Mouse (Mus musculus) mouse embryonic stem cell (cell line): Measurements from ENCODE around the gene Cxxc4.
"Not testable (repeated sequence)": the region's sequence is repeated elsewhere in the genome, so short reads cannot be mapped to it uniquely, and the experiment has no call there.

Experiments
- in situ Hi-C, 2 experiments: fragments of 300-500 bp; cut with MboI; formaldehyde crosslinking; loops; 1 replicate in 1 of 2; 3 replicates in 1 of 2; pipeline ENCODE4 v1.14.3; 2019 to 2020; ENCODE audit warnings: low sequenced_read_pairs in 2 of 2, low pct_unique_long_range_greater_than_20kb in 1 of 2, mixed read lengths in 1 of 2; ENCODE audit not compliant: unreplicated experiment in 1 of 2

Gene Cxxc4

DNA sequence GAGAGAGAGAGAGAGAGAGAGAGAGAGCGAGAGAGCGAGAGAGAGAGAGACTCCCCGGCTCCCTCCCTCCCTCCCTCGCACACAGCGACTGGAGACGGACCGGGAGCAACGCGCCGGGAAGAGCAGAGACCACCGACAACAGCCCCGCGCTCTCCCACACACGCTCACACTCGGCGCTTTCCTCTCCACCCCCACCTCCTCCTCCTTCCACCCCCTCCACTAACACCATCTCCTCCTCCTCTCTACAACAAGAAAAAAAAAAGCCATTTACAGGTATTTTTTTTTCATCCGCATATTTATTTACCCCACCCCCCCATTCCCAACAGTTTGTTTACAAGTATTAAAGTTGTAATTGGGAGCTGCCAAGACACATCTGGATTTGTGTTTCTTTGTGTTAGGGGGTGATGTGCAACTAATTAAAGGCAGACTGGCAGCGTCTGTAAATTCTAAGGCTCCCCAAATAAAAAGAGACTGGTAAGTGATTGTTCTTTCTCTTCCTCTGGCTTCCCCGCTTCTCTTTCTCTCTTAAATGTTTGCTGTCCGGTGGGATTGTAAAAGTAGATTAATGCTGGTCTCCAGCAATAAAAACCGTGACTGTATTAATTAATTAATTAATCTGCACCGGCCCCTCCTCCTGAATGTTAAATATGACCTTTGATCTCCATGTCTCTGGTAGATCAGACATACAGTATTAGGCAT is at the start of gene Cxxc4:
TSS of gene Cxxc4 (plus strand) at position 71 of the 699 bp plus-strand sequence.
- in situ Hi-C loops, result no loop called here

DNA sequence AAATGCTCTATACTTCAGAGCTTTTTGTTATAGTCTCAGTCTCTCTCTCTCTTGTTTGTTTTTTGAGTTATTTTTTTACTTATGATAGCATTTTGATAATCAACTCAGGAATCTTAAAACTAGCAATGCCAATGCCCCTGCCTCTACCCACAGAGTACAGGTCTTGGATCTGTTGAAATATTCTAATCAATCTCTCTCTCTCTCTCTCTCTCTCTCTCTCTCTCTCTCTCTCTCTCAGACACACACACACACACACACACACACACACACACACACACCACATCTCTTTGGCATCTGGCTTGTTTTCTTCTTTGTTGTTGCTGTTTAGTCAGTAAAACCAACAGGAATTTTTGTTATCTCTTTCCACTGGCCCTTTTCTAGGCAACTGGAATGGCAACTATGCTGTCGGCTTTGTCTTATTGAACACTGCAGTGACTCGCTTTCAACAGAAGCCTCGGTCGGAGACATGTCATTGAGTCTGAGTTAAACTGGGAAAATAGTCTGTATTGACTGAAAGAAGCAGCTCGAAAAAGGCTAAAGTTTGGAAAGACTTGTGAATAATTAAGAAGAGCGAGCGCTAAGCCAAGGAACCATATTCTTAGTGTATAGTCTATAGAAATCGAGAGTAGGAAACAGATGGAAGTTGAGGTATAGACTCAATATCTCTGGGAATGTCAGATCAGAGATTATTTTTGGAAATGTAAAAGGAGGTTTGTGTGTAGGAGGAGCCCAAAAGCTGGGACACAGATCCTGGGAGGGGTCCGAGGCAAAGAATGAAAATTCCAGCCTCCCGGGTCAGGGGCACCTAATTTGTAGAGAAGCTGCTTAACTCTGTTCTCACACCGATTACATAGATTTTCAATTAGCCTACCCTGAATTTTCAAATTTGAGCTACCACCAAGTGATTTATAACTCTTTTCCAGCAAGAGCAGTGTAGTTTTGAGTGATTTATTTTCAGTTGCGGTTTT is 47.0 kb upstream of the Cxxc4 start:
- in situ Hi-C loops, result no loop called here

DNA sequence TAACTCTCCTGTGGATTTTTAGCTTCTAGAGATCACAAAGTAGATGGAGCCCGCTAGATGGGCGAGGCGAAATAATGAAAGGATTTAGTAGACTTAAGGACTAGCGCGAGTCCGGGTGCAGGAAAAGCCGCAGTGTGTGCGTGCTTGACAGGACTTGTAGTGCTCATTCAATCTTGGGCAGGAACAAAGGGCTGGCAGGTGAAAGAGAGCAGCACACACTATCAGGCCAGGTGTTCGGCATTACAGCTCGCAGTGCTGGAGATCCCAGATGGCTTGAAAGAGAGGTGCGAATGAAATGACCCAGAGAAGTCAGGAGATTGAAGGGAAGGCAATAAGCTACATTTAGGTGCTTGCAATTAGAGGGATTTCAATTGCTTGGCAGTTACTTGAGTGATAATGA is 46.2 kb upstream of the Cxxc4 start:
- in situ Hi-C loops, result no loop called here

DNA sequence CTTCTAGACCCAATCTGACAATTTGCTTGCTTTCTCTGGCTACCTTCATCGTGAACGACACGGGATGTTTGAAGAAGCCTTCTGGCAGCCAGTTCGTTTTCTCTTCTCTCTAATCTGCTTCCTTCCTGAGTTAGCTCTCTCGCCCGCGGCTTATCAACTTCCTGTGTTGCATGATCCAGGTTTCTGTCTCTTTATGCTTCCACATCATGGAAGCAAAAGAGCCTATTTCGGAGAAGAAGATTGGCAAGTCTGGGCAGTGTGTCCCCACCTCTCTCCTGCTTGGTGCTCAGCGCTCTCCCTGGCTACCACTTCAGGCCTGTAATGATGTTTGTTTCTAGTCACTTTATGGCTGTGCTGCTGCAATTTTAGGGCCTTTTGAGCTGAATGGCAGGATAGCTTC is 36.4 kb upstream of the Cxxc4 start:
- in situ Hi-C loops, result no loop called here

DNA sequence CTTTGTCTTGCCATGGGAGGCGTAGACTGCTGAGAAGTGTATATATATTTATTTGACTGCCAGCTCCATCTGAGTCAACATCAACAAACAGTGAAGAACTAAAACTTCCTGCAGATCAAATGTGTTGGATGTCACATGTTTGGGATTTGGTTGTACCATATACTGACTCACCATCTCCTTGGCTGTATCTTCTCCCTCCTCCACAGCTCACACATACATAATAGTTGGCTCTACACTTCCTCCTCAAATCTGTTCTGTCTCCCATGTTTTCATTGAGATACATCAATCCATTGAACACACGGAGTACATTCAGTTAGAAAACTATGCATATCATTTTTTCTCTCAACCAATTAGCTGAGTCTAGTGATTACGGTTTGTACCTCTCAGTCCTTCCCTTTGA is 29.7 kb upstream of the Cxxc4 start:
- in situ Hi-C loops, result no loop called here

DNA sequence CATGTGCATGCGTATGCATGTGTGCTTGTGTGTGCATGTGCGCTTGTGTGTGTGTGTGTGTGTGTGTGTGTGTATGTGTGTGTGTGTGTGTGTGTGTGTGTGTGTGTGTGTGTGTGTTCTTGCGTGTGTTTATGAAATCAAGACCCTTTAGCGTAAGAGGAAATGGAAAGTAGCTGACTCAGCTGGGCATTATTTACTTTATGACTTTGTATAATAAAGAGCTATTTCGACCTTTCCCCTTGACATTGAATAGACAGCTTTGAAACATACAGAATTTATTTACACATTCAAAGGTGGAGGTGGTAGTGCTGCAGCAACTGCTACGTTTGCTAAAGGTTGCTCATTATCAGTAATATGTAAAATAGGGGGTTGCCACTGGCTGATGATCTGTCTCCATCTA is 25.3 kb upstream of the Cxxc4 start:
- in situ Hi-C loops, result no loop called here

DNA sequence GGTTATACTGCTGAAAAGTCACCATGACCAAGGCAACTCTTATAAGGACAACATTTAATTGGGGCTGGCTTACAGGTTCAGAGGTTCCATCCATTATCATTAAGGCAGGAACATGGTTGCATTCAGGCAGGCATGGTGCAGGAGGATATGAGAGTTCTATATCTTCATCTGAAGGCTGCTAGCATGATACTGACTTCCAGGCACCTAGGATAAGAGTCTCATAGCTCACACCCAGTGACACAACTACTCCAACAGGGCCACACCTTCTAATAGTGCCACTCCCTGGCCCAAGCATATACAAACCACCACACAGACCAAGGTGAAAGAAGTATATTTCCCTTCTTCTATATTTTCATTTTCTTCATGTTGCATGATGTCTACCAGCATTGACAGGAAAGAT is 16.4 kb upstream of the Cxxc4 start:
- in situ Hi-C loops, result not testable (repeated sequence)

DNA sequence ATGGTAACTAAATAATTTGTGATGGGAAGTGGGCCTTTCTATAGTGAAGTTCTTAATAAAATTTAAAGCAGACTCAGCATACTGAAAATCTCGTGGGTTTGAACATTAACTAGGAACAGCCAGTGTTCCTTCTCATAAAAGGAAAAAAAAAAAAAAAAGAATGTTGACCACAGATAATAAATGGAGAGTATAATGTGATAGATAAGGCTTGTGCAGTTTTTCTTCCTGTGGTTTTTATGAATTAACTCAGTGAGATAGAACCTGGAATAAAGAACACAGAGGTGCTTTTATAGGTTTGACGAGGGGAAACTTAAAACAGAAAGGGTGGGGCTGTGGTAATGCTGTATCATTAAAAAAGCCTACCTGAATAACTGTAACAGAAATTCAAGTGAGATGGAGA is 15.3 kb upstream of the Cxxc4 start:
- in situ Hi-C loops, result no loop called here

DNA sequence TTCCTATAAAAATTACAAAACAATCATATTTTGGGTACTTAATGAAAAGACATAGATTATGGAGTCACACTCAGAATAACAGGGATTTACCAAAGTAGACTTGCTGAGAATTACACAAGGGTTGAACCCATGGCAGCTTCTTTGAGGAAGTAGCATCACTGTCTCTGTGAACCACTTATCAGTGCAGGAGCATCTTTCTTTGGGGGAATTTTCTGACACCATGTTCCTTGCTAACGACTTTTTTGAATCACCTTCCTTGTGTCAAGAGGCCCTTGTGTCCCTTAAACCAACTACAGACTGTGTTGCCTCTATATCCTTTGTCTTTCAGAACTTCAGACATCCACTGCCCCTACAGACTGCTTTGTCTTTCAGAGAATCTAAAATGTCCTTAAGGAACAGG is 13.7 kb upstream of the Cxxc4 start:
- in situ Hi-C loops, result no loop called here

DNA sequence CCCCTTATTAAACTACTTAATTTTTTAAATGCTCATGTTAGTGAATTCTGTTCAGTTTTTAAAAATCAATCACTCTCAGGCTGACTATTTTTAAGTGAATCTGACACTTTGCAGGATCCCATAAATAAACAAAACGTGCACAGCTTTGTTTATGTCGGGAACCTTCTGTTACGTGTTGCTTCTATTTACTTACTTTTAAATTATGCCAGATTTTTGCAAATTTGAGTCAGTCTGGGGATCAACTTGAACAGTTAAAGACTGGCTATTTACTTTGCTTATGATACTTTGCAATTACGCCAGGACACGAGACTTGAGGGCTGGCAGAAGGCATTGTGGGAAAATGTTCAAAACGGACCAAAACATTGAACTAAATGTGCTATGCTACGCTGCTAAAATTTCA is 12.3 kb upstream of the Cxxc4 start:
- in situ Hi-C loops, result no loop called here

DNA sequence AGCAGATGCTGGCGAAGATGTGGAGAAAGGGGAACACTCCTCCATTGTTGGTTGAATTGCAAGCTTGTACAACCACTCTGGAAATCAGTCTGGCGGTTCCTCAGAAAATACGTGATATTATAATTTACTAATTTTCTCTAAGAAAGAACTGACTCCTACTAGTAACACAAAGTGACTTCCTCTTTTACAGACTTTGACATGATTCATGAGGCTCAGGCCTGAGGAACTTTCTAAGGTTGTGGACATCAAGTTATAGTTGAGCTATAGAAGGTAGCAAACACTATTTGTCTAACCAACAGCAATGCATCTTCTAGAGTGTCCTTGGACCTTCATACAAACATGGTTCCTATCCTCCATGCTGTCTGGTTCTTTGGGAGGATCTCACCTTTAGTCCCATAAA is 10.4 kb upstream of the Cxxc4 start:
- in situ Hi-C loops, result no loop called here

DNA sequence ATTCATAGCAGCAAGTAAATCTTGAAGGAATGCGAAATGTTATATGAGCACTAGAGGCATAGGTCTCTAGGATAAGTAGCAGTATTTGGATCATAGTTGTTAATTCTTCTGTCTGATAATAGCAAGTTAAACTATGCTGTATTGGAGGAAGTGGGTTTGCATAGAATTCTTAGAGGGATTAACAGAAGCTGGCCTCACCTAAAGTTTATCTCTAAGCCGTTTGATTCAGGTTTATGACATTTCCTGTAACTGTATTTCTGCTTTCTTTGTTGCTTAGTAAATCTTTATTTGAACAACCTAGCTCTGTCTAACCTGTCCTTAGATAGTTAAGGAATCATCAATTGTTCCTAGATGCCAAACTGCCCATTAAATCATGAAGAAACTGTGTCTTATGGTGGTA is 3.5 kb upstream of the Cxxc4 start:
- in situ Hi-C loops, result no loop called here

DNA sequence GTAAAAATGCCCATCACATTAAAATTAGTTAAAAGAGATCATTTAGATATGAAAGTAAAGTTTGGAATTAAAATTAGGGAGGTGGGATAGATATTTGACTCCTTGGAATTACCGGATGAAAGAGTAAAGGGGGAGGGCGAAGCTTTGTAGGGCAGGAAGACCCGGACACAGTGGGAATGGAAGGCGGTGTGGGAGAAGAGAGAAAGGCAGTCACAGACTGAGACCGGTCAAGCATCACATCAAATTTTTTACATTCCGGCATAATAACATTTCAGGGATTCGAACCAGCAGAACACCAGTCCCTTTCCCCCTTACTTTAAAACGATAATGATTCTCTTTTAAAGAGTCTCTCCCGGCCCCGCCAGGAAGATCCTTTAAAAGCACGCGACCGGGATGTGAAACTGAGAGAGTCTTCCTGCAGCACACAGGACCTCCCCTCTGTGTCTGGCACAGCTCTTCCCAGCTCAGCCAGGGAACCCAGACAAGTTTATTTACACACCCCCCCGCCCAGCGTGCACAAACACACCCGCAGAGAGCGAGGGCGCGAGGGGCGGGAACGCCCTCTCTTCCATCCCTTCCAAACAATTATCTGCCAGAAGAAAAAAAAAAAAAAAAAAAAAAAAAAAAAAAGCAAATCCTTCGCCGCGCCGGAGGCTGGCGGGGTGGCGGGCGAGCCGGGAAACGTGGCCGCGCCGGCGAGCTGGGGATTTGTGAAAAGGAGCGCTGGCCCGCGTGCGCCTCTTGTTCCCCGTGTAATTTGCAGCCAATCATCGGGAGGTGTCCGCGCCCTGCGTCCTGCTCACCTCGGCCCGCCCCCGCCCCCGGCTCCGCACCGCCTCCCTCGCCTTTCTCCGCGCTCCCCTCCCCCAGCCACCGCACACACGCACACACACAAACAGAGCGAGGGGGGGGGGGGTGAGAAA is 532 bp upstream of the Cxxc4 start:
- in situ Hi-C loops, result no loop called here

DNA sequence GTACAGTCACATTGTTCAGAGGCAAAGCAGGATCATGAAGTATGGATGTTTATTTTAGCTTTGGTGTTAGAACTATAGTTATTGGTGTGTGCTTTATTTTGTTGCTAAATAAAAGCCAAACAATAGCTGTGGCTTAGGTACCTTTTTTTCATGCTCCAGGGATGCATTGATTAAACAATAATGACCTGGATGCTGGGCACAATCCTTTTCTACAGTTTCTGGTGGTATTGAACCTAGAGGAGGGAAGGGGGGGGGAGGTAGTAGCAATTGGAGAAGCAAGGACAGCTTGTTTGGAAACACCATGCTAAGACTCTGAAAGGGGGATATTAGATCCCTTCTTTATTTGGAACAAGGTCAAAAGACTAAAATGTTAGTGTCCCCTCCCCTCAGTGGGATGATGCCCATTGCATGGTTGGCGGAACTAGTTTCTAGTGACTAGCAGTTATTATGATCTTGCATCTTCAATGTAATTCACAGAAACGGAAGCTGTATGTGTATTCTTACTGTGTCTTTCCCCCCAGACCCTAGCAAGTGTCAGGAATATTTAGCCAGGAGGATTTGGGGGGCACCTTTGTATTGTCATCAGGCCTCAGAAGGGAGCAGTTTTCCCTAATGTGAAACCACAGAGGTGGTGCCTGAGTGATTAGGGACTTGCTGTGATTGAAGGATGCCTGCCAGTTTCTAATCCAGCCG is 975 bp downstream of the Cxxc4 start:
- in situ Hi-C loops, result no loop called here

DNA sequence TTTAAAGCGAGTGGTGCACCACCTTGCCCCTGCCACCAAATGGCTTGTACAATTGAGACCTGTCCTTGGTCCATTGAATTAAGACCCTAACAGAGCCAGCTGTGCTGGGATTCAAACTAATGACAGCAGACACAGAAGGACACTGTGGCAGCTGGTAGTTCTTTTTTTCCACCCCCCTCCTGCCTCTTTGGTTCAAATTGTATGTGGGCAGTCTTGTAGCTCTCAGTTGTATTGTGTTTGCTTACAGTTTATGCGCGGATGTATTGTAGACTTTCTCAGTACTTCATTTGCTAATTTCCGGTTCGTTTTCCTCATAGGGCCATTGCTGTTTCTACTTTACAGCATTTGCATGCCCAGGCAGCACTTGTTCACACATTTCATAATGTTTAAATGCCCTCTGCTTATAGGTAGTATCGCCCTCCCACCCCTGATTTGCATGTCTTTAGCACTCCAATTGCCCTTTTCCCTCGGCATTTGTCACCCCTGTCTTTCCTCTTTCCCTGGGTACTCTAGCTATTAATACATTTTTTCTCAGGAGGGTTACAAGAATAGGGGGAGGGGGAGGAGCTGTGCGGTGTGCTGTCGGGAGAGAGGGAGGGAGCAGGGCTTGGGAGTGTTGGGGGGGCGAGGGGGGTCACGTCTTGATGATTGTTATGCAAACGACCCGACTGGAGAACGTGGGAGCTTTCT is 2.5 kb downstream of the Cxxc4 start:
- in situ Hi-C loops, result no loop called here

DNA sequence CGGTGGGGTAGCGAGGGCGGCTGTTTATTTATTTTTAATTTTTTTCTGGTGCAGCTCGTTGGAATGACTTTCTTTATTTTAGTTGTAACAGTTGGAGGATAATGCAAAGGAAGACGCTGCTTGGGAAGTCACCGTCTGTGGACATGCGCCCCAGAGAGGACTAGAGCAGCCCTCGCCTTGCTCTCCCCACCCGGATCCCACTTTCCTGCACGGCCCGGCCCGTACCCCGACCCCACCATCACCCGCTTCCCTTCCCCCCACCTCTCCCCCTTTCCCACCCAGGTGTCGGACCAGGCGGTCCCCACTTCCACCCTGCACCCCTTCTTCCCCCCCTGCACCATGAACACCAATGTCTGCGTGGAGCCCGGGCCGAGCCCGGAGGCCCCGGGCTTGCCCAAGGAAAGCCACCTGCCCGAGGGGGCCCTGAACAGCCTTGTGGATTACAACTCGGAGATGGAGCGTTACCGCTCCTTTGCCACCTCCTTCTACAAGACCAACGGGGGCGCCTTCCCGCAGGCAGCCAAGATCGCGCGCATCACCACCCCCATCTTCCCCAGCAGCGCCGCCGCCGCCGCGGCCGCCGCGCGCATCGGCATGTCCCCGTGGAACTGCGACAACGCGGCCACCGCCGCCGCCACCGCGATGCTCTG is 3.2 kb downstream of the Cxxc4 start:
- in situ Hi-C loops, result no loop called here

DNA sequence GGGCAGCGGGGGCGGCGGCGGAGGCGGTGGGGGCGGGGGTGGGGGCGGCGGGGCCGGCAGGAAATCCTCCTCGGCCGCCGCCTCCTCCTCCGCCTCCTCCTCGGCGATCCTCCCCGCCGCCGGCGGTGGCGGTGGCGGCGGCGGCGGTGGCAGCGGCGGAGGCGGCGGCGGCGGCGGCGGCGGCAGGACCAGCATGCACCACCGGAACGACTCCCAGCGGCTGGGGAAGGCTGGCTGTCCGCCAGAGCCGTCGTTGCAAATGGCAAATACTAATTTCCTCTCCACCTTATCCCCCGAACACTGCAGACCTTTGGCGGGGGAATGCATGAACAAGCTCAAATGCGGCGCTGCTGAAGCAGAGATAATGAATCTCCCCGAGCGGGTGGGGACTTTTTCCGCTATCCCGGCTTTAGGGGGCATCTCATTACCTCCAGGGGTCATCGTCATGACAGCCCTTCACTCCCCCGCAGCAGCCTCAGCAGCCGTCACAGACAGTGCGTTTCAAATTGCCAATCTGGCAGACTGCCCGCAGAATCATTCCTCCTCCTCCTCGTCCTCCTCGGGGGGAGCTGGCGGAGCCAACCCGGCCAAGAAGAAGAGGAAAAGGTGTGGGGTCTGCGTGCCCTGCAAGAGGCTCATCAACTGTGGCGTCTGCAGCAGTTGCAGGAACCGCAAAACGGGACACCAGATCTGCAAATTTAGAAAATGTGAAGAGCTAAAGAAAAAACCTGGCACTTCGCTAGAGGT is 3.9 kb downstream of the Cxxc4 start:
- in situ Hi-C loops, result no loop called here
